Mouse (Mus musculus): Measurements from ENCODE around the gene Gps2. TPM values are rescaled to one million over a fixed set of nuclear protein-coding genes. Genes with fewer than 3 reads are reported as not detected.

Gene Gps2
- total RNA-seq, 2 experiments from 2014 or later = 24.8 to 25.7 TPM

DNA sequence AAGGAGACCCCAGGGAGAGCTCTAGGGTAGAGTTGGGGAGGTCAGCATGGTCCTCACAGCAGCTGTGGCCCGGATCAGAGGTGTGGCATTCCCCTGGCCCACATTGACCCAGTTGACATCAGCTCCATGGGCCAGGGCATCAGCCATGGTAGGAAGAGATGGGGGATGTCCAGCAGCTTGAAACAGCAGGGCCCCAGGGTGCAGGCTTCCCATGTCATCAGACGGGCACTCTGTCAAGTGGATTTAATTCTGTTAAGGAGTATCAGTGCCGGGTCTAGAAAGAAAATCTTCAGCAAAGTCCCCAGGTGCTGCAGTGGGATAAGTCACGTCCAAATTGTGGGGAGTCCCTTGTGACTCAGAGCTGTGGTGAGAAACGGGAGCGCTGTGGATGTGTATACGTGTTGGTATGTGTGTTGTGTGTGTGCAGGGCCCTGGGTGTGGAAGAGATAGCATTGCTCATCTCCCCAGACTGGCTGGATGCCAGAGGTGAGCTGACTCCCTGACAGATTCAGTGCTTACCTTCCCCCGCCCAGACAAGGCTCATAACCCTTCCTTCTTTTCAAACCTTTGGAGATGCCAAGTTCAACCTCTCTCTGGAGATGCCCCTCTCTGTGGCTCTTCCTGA lies 30.0 kb upstream of the Gps2 start:
- intact Hi-C loops (cut with DNase I) = no loop called here
- no peak for DNase-seq (ENCODE audit: extremely low spot score in 1 of 2, low spot score in 2 of 2)

DNA sequence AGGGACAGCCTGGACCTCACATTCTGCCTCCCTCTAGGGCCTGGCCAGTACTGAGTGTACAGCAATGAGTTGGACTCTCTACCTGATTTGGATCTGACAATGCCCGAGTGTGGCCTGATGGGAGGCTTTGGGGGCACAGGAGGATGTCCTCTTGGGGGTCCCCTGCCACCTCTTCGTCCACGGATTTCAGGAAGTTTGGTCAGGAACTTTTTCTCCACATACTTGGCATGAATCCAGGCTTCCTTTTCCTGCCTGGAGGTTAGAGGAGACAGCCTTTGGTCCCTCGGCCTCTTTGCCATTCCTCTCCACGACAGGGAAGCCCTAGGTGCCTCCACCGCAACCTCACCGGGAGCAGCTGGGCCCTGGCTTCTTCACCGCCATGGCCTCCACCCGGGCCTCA lies 29.4 kb upstream of the Gps2 start:
- DNase-seq (ENCODE audit: extremely low spot score in 1 of 2, low spot score in 2 of 2) = no peak
- intact Hi-C loops (cut with DNase I) = no loop called here

DNA sequence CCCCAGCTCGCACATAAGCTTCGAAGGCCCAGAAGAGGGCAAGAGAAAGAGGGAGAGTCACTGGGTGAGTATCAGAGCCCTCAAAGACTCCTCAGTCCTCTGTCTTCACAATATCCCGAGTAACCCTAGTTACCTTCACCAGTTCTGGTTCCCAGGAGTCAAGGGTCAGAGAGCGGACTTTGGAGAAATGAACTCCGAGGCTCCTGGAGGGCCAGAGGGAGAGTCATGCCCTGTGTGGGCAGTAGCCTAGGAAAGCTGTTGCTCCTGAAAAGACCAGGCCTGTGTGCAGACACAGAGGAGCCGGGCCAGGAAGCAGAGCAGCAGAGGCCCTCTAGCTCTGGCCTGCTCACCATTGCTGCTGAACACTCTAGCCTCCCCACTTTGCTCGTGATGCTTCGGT lies 29.0 kb upstream of the Gps2 start:
- intact Hi-C loops (cut with DNase I) = no loop called here

DNA sequence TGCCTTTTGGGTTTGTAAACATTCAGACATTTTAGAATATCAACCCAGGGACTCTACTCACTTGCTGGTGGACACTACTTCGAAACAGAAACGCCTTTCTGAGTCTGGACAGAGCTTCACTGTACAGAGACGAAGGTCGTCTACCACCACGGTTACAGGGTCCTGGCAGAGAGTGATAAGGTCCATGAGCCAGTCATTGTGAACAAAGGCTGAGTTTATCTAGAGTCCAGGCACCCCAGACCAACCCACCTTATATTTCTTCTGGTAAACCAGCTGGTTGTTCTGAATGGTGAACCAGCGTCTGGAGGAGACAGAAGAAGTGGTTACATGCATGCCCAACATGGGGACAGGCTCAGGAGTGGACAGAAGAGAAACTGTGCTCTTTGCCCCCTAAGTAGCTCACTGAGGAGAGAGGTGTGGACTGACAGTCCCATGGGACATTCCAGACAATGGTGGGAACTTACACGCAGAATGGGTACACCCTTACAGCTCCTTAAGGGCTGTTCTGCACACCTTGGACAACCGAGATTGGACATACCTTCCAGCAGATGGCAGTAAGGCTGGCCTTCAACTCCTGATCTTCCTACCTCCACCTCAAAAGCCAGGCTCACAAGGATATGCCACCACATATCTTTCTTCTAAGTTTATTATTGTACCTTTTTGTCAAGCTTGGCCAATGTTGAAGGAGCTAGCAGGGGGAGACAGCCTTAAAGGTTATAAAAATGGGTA lies 26.6 kb upstream of the Gps2 start:
- no peak for DNase-seq (ENCODE audit: extremely low spot score in 1 of 2, low spot score in 2 of 2)
- intact Hi-C loops (cut with DNase I) = no loop called here

More for the DNA sequence above, 29.0 kb upstream of the Gps2 start:
- DNase-seq (ENCODE audit: extremely low spot score in 1 of 2, low spot score in 2 of 2) = no peak

DNA sequence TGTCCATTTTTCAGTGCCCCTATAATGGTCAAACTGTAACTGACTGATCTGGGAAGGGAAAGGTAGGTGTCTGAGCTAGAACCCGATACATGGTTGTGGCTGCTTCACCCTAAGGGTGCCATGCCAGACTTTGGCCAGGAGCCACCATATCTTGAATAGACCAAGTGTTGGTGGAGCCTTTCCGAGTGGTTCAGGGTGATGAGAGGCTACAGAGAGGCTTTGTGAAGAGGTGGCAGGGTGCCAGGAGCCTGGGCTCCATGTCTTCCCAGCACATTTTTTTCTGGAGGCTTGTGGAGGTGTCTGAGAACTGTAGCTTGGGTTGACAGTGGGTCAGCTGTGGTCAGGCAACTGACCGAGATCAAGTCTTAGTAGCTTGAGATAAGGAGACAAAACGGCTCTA lies 22.2 kb upstream of the Gps2 start:
- intact Hi-C loops (cut with DNase I) = no loop called here
- peak in 1 of 2 experiments; percentile 74 for DNase-seq (ENCODE audit: extremely low spot score in 1 of 2, low spot score in 2 of 2)

DNA sequence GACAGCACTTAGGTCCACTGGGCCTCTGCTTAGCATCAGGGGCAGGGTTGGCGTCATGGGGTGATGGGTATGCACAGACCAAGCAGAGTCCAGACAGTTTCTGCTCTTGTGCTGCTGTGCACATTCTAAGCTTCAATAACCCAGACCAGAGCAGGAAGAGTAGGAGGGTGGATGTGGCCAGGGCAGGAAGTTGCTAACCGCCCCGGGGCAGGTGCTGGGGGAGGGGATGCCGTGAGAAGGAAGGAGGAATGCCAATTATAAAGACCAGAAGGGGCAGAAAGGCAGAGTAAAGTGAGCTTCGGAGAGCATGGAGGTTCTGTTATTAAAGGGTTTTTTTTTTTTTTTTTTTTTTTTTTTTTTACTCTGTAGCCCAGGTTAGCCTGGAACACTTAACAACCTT lies 19.0 kb upstream of the Gps2 start:
- DNase-seq (ENCODE audit: extremely low spot score in 1 of 2, low spot score in 2 of 2) = no peak

DNA sequence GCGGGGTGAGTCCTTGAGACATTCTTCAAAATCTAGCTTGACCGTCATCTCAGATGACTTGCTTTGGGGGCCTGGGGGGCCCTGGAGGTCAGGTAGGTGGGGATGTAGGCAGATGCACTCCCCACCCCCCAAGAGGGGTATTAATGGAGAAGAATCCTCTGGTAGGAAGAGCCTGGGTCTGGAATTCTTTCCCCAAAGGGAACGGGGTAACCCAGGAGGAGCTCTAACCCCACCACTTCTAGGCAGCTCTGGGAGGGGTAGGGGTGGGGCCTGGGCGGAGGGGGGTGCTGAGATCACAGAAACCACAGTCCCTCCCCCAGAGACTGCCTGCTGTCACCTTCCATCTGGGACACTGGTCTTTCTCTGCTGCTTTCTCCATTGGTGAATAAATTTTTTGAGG lies 18.4 kb upstream of the Gps2 start, which contains the start of gene Acap1:
Gene Acap1 (minus strand): TSS at position 249 of the 400 bp plus-strand sequence.
- intact Hi-C loops (cut with DNase I) = no loop called here
- DNase-seq (ENCODE audit: extremely low spot score in 1 of 2, low spot score in 2 of 2) = no peak

More for the DNA sequence above, 19.0 kb upstream of the Gps2 start:
- intact Hi-C loops (cut with DNase I) = no loop called here

DNA sequence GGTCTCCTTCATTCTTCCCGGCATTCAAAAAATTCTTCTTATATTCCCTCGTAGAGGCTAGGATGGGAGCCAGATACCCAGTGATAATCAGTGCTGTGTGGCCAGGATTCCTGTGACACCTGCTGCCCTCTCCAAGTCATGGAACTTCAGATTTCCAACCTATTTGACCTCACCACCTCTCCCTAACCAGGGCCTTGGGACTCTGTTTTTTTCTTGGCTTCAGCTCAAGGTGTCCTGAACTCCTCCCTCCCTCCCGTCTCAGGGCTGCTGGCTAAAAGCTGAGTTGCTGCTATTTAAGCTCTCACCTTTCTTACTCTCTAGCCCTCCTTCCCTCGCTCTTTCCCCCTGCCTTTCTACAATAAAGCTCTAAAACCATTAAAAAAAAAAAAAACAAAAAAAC lies 13.8 kb upstream of the Gps2 start:
- intact Hi-C loops (cut with DNase I) = no loop called here
- DNase-seq (ENCODE audit: extremely low spot score in 1 of 2, low spot score in 2 of 2) = no peak

DNA sequence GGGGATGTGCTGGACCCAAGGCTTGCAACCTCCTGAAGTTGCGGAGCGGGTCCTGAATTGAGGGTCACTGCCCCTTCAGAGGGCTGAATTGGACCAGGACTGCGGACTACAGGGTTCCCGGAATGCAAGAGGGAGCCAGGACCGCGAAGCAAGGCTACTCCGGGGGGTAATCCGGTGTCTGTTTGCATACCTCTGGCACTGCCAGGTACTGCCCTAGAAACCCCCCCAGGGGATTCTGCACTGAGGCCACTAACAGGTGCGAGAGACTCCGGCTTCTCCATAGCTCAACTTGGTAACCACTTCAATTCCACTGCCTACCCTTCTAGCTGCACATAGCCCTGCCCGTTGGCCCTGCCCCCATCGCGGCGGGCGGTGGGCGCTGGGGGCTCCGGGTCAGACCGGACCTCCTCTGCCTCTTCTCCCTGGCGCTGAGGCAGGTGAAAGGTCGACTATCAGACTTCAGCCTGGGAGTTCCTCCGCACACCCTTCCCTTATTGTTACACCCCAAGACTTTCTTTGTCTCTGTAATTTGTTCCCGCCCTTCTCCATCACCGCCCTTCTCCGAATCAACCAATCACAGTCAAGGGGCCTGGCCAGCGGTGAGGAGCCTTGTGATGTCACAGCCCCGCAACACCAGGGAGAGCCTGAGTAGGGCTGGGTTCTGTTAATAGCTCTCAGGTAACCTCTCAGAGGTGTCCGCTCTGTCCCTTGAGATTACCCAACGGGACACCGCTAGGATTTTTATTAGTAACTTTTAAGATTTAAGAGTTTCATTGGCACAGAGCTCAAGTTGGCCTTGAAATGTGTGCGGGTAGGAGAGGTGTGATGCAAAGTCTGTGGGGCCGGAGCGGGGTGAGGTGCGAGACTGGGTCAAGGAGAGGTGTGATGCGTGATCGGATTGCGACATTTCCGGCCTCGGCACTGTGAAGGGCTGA lies 12.9 kb upstream of the Gps2 start, which contains the start of the genes 2810408A11Rik and Neurl4:
Gene 2810408A11Rik (minus strand): TSS at position 517 of the 935 bp plus-strand sequence.
Gene Neurl4 (plus strand): TSS at position 602 of the 935 bp plus-strand sequence.
- intact Hi-C loops (cut with DNase I) = no loop called here
- DNase-seq (ENCODE audit: extremely low spot score in 1 of 2, low spot score in 2 of 2) = peak; percentile 90 to 92

DNA sequence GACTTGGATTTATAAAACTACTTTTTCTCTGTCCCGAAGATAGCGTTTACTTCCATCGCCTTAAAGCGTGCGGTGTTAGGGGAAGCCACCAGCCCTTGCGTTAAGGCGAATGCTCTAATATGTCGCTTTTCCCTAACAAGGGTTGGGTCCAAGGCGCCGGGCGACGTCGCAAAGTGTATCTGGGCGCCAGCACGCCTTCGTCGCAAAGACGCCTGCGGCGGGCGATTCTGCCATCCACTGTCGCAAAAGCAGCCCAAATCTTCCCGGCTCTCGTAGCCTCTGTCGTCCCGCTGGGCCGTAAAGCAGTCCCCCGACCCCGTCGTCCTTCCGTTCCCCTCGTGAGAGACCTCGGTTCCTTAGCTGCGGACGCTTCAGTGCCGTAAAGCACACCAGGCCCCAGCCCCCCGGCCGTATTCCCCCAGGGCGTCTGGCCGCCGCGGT lies 12.3 kb upstream of the Gps2 start:
- intact Hi-C loops (cut with DNase I) = no loop called here
- DNase-seq (ENCODE audit: extremely low spot score in 1 of 2, low spot score in 2 of 2) = peak; percentile 97

DNA sequence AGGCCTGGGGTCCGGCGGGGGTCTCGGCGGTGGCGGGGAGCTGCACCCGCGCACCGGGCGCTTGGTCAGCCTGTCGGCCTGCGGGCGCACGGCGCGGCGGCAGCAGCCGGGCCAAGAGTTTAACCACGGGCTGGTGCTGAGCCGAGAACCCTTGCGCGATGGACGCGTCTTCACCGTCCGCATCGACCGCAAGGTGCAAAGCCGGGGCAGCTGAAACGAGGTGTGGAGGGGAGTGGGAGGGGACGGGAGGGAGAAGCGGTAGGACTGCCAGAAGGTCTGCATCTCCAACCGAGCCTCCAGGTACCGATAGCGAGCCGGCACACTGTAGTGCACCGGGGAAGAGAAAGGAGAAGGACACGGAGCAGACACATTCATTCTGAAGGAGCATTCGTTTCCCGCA lies 11.7 kb upstream of the Gps2 start:
- intact Hi-C loops (cut with DNase I) = no loop called here
- DNase-seq (ENCODE audit: extremely low spot score in 1 of 2, low spot score in 2 of 2) = no peak

DNA sequence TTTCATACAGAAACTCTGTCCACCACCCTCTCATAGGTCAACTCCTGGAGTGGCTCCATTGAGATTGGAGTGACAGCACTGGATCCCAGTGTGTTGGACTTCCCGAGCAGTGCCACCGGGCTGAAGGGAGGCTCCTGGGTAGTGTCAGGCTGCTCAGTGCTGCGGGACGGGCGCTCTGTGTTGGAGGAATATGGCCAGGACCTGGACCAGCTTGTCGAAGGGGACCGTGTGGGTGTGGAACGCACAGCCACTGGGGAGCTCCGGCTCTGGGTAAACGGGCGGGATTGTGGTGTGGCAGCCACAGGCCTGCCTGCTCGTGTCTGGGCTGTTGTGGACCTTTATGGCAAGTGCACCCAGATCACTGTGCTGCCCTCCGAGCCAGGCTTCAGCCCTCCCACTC lies 10.7 kb upstream of the Gps2 start:
- intact Hi-C loops (cut with DNase I) = no loop called here
- no peak for DNase-seq (ENCODE audit: extremely low spot score in 1 of 2, low spot score in 2 of 2)

DNA sequence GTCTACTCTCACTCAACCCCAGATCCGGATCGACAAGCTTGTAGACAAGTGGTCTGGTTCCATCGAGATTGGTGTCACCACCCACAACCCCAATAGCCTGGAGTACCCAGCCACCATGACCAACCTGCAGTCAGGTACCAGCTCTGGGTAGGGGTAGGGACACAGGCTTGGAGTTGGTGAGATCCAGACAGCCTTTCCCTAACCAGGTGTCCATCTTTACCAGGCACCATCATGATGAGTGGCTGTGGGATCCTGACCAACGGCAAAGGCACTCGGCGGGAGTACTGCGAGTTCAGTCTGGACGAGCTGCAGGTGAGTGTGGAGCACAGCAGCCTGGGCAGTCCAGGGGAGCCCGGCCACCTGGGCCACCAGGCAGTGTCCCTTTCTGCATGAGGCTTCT lies 9.4 kb upstream of the Gps2 start:
- DNase-seq (ENCODE audit: extremely low spot score in 1 of 2, low spot score in 2 of 2) = no peak
- intact Hi-C loops (cut with DNase I) = no loop called here

DNA sequence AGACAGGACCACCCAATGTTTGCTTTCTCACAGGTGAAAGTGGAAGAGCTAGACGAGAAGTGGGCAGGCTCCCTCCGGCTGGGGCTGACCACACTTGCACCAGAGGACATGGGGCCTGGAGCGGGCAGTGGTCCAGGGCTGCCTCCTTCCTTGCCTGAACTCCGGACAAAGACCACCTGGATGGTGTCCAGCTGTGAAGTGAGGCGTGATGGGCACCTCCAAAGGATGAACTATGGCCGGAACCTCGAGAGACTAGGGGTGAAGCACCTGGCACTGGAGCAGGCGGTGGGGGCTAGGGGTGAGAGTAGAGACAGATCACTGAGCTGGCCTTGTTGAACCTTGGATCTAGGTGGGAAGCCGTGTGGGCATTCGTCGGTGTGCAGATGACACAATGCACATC lies 5.0 kb upstream of the Gps2 start:
- no peak for DNase-seq (ENCODE audit: extremely low spot score in 1 of 2, low spot score in 2 of 2)
- intact Hi-C loops (cut with DNase I) = no loop called here

DNA sequence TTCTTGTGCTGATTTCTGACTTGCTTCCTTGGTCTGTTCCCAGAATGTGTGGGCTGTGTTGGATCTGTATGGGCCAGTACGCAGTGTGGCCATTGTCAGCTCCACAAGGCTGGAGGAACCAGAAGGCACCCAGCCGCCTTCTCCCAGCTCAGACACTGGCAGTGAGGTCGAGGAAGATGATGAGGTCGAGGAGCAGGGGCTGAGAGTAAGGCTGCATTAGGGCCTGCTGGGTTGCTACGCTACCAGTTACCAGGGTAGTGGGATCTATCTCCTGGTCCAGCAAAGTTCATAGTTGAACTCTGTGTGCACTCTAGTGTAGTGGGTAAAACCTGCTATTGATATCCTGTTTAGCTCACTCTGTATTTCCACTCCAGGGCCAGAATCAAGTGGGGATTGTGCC lies 4.5 kb upstream of the Gps2 start:
- intact Hi-C loops (cut with DNase I) = no loop called here
- DNase-seq (ENCODE audit: extremely low spot score in 1 of 2, low spot score in 2 of 2) = no peak

DNA sequence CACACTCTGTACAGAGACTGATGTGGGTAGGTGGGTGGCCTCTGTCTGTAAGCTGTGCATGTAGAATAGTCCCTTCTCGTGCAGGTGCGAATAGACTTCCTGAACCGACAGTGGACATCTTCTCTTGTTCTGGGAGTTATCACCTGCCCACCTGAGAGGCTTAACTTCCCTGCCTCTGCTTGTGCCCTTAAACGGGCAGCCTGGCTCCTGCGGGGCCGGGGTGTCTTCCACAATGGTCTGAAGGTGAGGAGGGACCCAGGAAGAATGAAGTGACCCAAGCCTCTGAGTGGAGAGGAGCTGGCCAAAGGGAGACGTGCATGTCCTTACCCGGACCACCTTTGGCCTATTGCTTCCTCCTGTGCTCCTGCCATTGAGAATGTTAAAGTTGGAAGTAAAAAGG lies 3.5 kb upstream of the Gps2 start:
- DNase-seq (ENCODE audit: extremely low spot score in 1 of 2, low spot score in 2 of 2) = no peak
- intact Hi-C loops (cut with DNase I) = no loop called here

DNA sequence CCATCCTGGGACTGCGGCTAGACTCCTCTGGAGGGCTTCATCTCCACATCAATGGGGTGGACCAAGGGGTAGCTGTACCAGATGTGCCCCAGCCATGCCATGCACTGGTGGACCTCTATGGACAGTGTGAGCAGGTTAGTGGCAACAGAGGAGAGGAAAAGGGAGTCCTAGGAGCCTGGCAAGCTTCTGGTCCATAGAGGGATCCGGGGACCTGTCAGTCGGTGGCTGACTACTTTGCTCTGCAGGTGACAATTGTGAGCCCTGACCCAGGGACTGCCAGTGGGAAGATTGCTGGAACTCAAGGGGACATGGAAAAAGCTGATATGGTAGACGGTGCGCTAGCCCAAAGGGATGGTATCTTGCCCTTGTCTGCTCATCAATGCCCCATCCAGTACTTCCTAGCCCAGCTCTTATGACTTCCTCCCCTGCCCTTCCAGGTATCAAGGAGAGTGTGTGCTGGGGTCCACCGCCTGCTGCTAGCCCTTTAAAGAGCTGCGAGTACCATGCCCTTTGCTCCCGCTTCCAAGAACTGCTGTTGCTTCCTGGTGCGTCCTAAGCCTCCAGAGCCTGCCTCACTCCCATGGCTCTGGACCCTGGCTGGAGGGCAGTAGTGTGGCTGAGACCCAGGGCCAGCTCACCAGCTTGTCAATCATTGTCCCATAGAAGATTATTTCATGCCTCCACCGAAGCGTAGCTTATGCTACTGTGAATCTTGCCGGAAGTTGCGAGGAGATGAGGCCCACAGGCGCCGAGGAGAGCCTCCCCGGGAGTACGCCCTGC lies 2.7 kb upstream of the Gps2 start:
- intact Hi-C loops (cut with DNase I) = no loop called here
- DNase-seq (ENCODE audit: extremely low spot score in 1 of 2, low spot score in 2 of 2) = no peak

DNA sequence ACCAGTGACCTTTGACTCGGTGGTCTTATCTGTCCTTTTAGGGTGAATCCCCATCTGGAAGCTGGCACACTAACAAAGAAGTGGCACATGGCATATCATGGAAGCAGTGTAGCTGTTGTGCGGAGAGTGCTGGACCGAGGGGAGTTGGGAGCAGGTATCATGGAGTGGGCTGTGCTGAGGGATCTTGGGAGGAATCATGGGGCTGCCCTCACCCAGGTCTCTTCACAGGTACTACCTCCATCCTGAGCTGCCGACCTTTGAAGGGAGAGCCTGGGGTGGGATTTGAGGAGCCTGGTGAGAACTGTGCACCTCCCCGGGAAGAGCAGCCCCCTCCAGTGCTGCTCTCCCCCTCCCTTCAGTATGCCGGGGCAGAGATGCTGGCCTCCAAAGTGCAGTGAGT lies 2.0 kb upstream of the Gps2 start:
- intact Hi-C loops (cut with DNase I) = no loop called here
- DNase-seq (ENCODE audit: extremely low spot score in 1 of 2, low spot score in 2 of 2) = no peak

All from left cerebral cortex, postnatal 10 days (tissue).